Mouse (Mus musculus) midbrain, embryonic 11.5 days (tissue): Measurements from ENCODE around the gene Adh1. TPM values are rescaled to one million over a fixed set of nuclear protein-coding genes. Genes with fewer than 3 reads are reported as not detected.

ENCODE experiments used
- ATAC-seq: fragments of 200-750 bp; cut with Nextera tagmentation; 2 replicates; pipeline ENCODE4 v1.8.0; 2017; ENCODE audit warnings: moderate TSS enrichment, moderate library complexity; ENCODE audit not compliant: low FRiP score
- DNase-seq: peaks from one replicate; pipeline ENCODE4 v3.0.0; 2015; ENCODE audit warnings: low spot score; ENCODE audit errors: missing footprints
- H3K27ac ChIP-seq: fragments of 300-500 bp; sonication (generic); 2 replicates; pipeline ENCODE4 v1.5.1; 2014; ENCODE audit warnings: low read depth, low read length
- H3K27me3 ChIP-seq: fragments of 300-500 bp; sonication (generic); 2 replicates; pipeline ENCODE4 v1.6.1; 2014; ENCODE audit warnings: mild to moderate bottlenecking, low read length, moderate library complexity, mixed read lengths; ENCODE audit not compliant: control insufficient read depth, insufficient read depth
- H3K36me3 ChIP-seq: fragments of 300-500 bp; sonication (generic); 2 replicates; pipeline ENCODE4 v1.6.1; 2014; ENCODE audit warnings: mild to moderate bottlenecking, low read length, moderate library complexity, mixed read lengths; ENCODE audit not compliant: control insufficient read depth, insufficient read depth
- H3K4me1 ChIP-seq: fragments of 300-500 bp; sonication (generic); 2 replicates; pipeline ENCODE4 v1.6.1; 2014; ENCODE audit warnings: low read length; ENCODE audit not compliant: control insufficient read depth, insufficient read depth
- H3K4me2 ChIP-seq: fragments of 300-500 bp; sonication (generic); 2 replicates; pipeline ENCODE4 v1.6.1; 2014; ENCODE audit warnings: mild to moderate bottlenecking, moderate library complexity
- H3K4me3 ChIP-seq: fragments of 300-500 bp; sonication (generic); 2 replicates; pipeline ENCODE4 v1.5.1; 2014; ENCODE audit warnings: low read depth, low read length
- H3K9ac ChIP-seq: fragments of 300-500 bp; sonication (generic); 2 replicates; pipeline ENCODE4 v1.6.1; 2014; ENCODE audit warnings: low read length
- H3K9me3 ChIP-seq: fragments of 300-500 bp; sonication (generic); 2 replicates; pipeline ENCODE4 v1.6.1; 2016; ENCODE audit warnings: low read length; ENCODE audit not compliant: control insufficient read depth
- WGBS: fragments of 180-500 bp; shearing (Covaris S2); extraction: QIAGEN DNeasy Blood & Tissue Kit; methylation state at CpG from one replicate; pipeline ENCODE4 v1.1.7; 2014; 5-methylcytosine and 5-hydroxymethylcytosine counted together
- polyA plus RNA-seq: library from polyadenylated mRNA; unstranded; fragments of >200 nt; fragmentation: Nextera tagmentation; extraction: Ambion mirVana; gene quantifications from 2 replicates; pipeline ENCODE4 v1.2.1, GENCODE M21; 2014

Gene Adh1
- polyA plus RNA-seq, 1 experiment from 2014 or later = 0.48 TPM

- no peaks in the 10 kb centered on the region for H3K9me3 ChIP-seq
- no peak for DNase-seq
- H3K27ac ChIP-seq = no peak overlapping the region
- H3K4me3 ChIP-seq = no peak overlapping the region
- H3K27me3 ChIP-seq = no peaks in the 10 kb centered on the region
- H3K9ac ChIP-seq = no peak overlapping the region
- no peak for ATAC-seq
- H3K36me3 ChIP-seq = no peaks in the 10 kb centered on the region
- 85% methylated on average over 5 of the region's 5 CpGs for WGBS
- H3K4me2 ChIP-seq = no peak overlapping the region
- no peaks in the 10 kb centered on the region for H3K4me1 ChIP-seq
These were observed 2.6 kb downstream of the Adh1 start for GRCm38 (mm10) chr3:138263154-138263930.

DNA sequence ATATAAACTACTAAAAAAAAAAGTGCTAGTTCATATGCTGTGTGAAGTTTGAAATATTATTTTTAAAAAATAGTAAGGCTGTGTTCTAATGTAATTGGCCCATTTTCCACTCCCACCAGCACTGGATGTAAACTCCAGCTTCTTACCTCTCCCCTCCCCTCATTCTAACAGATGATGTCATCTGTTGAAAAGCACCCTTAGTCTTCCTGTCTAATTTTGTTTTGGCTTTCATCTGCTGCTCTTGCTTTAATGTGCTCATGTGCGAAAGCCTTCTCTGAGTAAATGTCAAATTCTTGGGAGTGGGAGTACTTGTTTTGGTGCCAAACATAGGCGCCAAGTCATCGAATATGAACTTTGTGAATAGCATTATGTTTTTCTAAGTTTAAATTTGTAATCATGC is 3.9 kb downstream of the Adh1 start:
- H3K27me3 ChIP-seq = no peaks in the 10 kb centered on the region
- DNase-seq = no peak
- no peaks in the 10 kb centered on the region for H3K4me1 ChIP-seq
- no peak overlapping the region for H3K9ac ChIP-seq
- no peak for ATAC-seq
- H3K36me3 ChIP-seq = no peaks in the 10 kb centered on the region
- no peak overlapping the region for H3K4me2 ChIP-seq
- 92% methylated on average over 3 of the region's 3 CpGs for WGBS
- no peak overlapping the region for H3K27ac ChIP-seq
- no peak overlapping the region for H3K4me3 ChIP-seq
- no peaks in the 10 kb centered on the region for H3K9me3 ChIP-seq

DNA sequence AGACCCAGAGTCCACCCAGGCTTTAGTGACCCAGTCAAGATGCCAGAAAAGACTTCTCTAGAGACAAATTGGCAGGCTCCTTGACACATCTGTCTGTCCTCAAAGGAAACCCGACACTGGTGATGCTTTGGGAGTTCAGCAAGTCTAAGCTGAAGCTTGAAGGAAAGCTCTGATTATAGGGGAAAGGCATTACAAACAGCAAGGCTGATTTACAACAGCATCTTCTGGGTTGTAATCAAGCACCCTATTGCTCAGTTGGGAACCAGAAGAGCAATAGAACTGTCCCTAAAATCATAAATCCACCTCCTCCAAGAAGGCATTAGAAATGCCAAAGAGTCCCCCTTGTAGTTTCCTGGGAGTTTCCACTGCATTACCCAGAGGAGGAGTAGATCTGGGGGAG is 9.7 kb downstream of the Adh1 start:
- no peak overlapping the region for H3K4me3 ChIP-seq
- H3K9ac ChIP-seq = no peak overlapping the region
- ATAC-seq (no peak), DNase-seq (peak; percentile 26)
- WGBS = 26% methylated on average over 1 of the region's 1 CpGs
- no peaks in the 10 kb centered on the region for H3K27me3 ChIP-seq
- H3K4me2 ChIP-seq = no peak overlapping the region
- no peak overlapping the region for H3K27ac ChIP-seq
- H3K36me3 ChIP-seq = no peaks in the 10 kb centered on the region
- H3K4me1 ChIP-seq = no peaks in the 10 kb centered on the region
- H3K9me3 ChIP-seq = no peaks in the 10 kb centered on the region

- no peaks in the 10 kb centered on the region for H3K36me3 ChIP-seq
- no peak overlapping the region for H3K27ac ChIP-seq
- H3K9me3 ChIP-seq = no peaks in the 10 kb centered on the region
- H3K4me2 ChIP-seq = no peak overlapping the region
- no peak overlapping the region for H3K4me3 ChIP-seq
- 96% methylated on average over 2 of the region's 2 CpGs for WGBS
- DNase-seq = peak; percentile 35
- H3K9ac ChIP-seq = no peak overlapping the region
- H3K27me3 ChIP-seq = no peaks in the 10 kb centered on the region
- ATAC-seq = no peak
- H3K4me1 ChIP-seq = no peaks in the 10 kb centered on the region
These were observed 10.5 kb downstream of the Adh1 start for GRCm38 (mm10) chr3:138271297-138271696.

DNA sequence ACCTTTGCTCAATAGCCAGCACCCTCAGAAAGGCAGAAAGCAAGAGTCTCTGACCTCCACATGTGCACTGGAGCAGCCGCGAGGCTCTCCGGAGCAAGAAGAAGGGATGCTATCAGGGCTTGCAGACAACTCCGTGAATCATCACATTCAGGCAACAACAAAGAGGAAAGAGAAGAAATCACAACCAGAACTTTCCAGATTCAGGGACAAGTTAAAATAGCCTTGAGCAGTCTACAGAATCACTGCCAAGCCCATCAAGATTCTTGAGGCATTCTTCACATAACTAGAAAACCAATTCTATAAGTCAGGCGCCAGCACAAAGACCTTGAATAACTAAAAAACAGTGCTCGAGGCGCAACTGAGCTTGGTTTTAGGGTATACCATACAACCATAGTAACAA is 12.3 kb downstream of the Adh1 start:
- peak; percentile 35 for DNase-seq
- no peaks in the 10 kb centered on the region for H3K27me3 ChIP-seq

GRCm38 (mm10) chr3:138275100-138275499 is 14.3 kb downstream of the Adh1 start:
- H3K9ac ChIP-seq = no peak overlapping the region
- H3K36me3 ChIP-seq = no peaks in the 10 kb centered on the region
- WGBS = 91% methylated on average over 3 of the region's 3 CpGs

More for the DNA sequence above, 12.3 kb downstream of the Adh1 start:
- H3K9me3 ChIP-seq = no peaks in the 10 kb centered on the region
- no peak overlapping the region for H3K4me3 ChIP-seq
- no peaks in the 10 kb centered on the region for H3K4me1 ChIP-seq
- no peak overlapping the region for H3K9ac ChIP-seq
- WGBS = 91% methylated on average over 7 of the region's 7 CpGs
- H3K36me3 ChIP-seq = no peaks in the 10 kb centered on the region
- ATAC-seq = no peak
- no peak overlapping the region for H3K4me2 ChIP-seq
- no peak overlapping the region for H3K27ac ChIP-seq

DNA sequence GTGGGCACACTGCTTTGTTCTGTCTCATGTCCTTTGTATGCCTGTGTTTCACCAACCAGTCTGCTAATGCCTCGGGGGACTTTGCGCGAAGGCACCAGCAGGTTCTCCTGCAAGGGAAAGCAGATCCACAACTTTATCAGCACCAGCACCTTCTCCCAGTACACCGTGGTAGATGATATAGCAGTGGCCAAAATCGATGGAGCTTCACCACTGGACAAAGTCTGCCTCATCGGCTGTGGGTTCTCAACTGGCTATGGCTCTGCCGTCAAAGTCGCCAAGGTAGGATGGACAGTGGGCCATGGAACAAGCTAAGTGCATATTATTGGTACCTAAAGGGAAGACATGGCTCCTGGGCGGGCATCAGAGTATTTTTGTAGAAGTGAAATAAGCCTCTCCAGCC is 21.8 kb downstream of the Adh1 start:
- peaks cover 4% of the 10 kb centered on the region; the same call in 1 of the 2 replicates for H3K4me1 ChIP-seq
- no peak overlapping the region for H3K9ac ChIP-seq
- no peak overlapping the region for H3K27ac ChIP-seq
- DNase-seq (no peak), ATAC-seq (no peak)
- H3K4me3 ChIP-seq = no peak overlapping the region
- no peaks in the 10 kb centered on the region for H3K27me3 ChIP-seq
- WGBS = 66% methylated on average over 9 of the region's 9 CpGs
- H3K9me3 ChIP-seq = no peaks in the 10 kb centered on the region
- H3K4me2 ChIP-seq = no peak overlapping the region
- H3K36me3 ChIP-seq = no peaks in the 10 kb centered on the region

More at GRCm38 (mm10) chr3:138275100-138275499, 14.3 kb downstream of the Adh1 start:
- ATAC-seq (no peak), DNase-seq (peak; percentile 8)
- H3K9me3 ChIP-seq = no peaks in the 10 kb centered on the region
- H3K4me1 ChIP-seq = no peaks in the 10 kb centered on the region
- H3K27ac ChIP-seq = no peak overlapping the region
- no peak overlapping the region for H3K4me3 ChIP-seq
- H3K4me2 ChIP-seq = no peak overlapping the region
- H3K27me3 ChIP-seq = no peaks in the 10 kb centered on the region

- H3K36me3 ChIP-seq = no peaks in the 10 kb centered on the region
- DNase-seq = no peak
- no peaks in the 10 kb centered on the region for H3K9me3 ChIP-seq
- no peaks in the 10 kb centered on the region for H3K27me3 ChIP-seq
- peaks cover 4% of the 10 kb centered on the region; the same call in 1 of the 2 replicates for H3K4me1 ChIP-seq
- no peak overlapping the region for H3K27ac ChIP-seq
- no peak overlapping the region for H3K4me3 ChIP-seq
- no peak overlapping the region for H3K9ac ChIP-seq
- H3K4me2 ChIP-seq = no peak overlapping the region
- no peak for ATAC-seq
- WGBS = 96% methylated on average over 1 of the region's 1 CpGs
These were observed 23.0 kb downstream of the Adh1 start for GRCm38 (mm10) chr3:138283831-138284230.

DNA sequence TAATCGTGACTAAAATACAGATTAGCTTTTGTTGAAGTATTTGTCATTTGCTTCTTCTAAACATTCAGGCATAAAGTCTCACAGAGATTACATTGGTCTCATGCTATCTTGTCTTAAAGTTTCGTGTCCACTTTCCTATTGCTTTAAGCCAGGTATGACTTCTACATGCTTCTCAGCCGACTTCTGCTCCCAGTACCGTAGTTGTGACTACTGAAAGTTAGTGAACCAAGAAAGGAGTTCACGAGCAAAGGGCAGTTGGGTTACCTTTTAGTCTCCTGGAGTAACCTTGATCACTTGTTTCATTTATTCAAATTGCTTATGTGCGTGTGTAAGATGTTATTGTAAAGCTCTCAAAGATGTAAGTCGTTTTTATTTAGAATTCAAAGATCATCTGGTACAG is 25.2 kb downstream of the Adh1 start:
- H3K36me3 ChIP-seq = no peaks in the 10 kb centered on the region
- no peaks in the 10 kb centered on the region for H3K27me3 ChIP-seq
- no peak overlapping the region for H3K4me2 ChIP-seq
- ATAC-seq (no peak), DNase-seq (no peak)
- H3K9ac ChIP-seq = no peak overlapping the region
- H3K9me3 ChIP-seq = no peaks in the 10 kb centered on the region
- H3K4me1 ChIP-seq = peaks cover 4% of the 10 kb centered on the region; the same call in 1 of the 2 replicates
- 84% methylated on average over 7 of the region's 7 CpGs for WGBS
- H3K4me3 ChIP-seq = no peak overlapping the region
- H3K27ac ChIP-seq = no peak overlapping the region
